Mouse (Mus musculus): ENCODE data around the gene Usp18.

The Usp18 gene

DNA sequence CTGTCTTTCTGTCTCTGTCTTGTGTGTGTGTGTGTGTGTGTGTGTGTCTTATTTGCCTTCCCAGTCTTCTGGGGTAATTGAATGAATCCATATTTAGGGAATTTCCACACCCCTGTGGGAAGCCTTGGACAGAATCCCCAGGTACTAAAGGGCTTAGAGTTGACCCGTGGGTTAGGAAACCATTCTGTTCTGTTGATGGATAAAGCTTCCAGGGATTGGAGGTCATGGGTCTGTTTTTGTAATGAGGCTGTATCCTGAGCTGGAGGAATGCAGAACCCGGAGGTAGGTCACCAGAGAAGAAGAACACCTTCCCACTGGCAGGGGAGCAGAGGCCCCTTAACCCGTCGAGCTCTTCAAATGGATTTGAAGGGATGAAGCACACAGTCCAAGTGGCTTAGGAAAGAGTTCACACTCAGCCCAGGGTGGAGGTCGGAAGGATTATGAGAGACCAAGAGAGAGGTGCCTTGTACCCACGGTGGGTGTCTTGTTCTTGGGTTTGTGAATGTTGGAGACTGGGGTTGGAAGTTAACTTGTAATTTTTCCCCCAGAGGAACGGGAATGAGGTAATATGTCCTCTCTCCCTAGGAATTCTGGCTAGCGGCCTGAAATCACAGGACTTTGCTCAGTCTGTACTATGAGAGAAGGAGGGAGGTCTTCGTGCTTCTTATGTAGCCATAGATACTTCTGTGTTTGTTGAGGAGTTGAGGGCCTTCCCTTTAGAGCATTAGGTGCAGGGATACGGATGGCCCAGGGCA, 57.9 kb downstream of the Usp18 start:
- DNase-seq (ENCODE audit: low read depth, low spot score): no peak

DNA sequence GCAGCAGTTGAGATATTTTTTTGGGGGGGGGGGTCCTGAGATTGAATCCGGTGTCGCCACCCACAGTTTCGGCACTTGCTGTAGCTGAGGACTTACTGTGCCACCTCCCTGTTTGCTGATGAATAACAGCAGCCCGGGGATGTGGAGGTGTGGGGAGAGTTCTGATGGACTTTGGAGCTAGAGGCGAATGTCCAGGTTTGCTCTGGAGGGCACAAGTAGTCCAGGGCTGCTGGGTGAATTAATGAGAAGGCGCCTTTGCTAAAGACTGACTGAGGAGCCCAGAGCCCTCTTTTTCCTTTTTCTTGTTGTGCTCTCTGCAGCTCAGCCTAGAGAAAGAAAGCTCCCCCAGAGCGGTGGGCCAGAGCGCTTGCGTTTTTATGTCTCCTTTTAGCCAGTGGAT, 58.9 kb downstream of the Usp18 start:
- DNase-seq (ENCODE audit: low read depth, low spot score): no peak

DNA sequence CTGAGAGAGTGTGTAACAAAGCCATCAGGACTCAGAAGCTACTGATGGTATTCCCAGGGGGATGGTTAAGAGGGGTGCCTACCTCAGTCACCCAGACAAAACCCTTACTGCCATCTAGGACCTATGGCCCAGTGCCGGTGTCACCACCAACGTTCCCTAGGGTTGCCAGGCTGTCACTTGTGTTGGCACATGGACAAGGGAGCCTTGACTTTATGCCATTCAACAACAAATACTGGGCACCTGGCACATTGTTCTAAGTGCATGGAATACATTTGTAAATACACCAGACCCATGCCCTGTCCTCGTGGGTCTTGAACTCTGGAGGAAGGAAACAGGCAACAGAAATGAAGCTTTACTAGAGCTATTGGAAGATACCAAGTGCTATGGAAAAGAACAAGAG, 59.9 kb downstream of the Usp18 start:
- no peak for DNase-seq (ENCODE audit: low read depth, low spot score)

DNA sequence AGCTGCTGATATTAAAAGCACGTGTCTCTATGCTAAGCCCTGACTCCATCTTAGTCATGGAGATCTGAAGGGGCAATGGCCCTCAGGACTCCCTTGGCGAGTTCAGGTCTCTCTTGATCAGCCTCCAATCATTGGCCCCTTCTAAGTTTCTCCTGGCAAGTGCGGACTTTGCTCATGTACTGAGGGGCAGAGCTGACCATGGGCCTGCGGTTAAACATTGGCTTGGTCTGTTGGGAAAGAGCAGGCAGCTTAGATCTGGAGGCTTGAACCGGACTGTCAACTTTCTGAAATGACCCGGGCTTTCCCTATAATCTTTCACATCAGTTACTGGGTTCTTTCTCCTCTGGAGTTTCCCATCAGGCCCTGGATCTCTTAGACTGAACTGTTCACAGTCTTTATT, 65.3 kb downstream of the Usp18 start:
- DNase-seq (ENCODE audit: low read depth, low spot score): no peak

DNA sequence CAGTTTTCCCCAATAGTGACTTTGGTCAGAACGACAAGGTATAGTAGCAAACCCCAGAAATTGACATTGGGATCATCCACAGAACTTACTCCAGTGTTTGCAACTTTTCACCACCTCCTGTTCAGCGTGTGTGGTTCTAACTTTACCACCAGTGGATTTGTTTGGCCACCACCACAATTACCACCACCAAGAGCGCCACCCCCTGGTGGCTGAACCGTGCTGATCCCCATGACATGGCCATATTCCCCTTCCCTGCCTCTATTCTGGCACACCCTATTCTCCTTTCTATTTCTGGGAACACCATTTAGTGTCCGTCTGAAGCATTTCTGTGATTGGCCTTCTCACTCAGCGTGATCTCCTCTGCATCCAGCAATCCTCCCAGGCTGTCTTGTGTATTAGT, 73.4 kb downstream of the Usp18 start:
- no peak for DNase-seq (ENCODE audit: low read depth, low spot score)

Measured in retina, adult 2 months (tissue).